Mouse (Mus musculus) spleen, adult 2 months (tissue): ENCODE data around the gene Slc30a1.

ENCODE experiments used
- CTCF ChIP-seq: fragments of 200-500 bp; IDR thresholded peaks from 2 replicates; pipeline ENCODE4 v1.5.1; 2011; ENCODE audit warnings: mild to moderate bottlenecking, inconsistent platforms; ENCODE audit not compliant: insufficient read depth, insufficient read length, insufficient replicate concordance; ENCODE audit errors: extremely low read depth
- POLR2A ChIP-seq: fragments of 200-500 bp; IDR thresholded peaks from 2 replicates; pipeline ENCODE4 v1.6.1; 2011; ENCODE audit warnings: low read depth, low read length, inconsistent platforms

DNA sequence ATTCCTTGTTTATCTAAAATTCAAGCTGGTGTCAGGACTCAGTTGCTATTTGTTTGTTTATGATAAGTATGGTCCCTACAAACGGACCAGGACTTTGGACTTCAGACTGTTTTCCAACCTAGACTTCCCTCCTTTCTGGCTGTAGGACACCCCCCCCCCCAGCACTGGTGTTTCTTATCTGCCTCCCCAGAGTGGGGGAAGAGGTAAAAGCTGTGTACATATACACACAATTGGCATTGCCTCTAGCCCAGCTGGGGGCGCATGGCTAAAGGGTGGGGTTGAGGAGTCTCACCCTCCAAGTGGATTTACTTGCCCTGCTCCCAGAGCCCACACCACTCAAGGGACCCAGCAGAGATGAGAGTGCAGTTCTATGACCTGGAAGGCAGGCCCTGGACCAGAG lies 40.3 kb downstream of the Slc30a1 start:
- TF ChIP-seq CTCF (no peak), POLR2A (no peak)
